Mouse (Mus musculus) C2C12 (cell line): ENCODE measurements around the gene Magoh.

ENCODE experiments used
- CEBPB ChIP-seq: IDR thresholded peaks from one replicate; pipeline ENCODE4 v1.6.1; 2011; ENCODE audit warnings: low read depth, mild to moderate bottlenecking, control low read depth, moderate library complexity
- CTCF ChIP-seq: IDR thresholded peaks from one replicate; pipeline ENCODE4 v1.5.1; 2011; ENCODE audit not compliant: control insufficient read depth, insufficient read depth, insufficient read length
- MYOG ChIP-seq: IDR thresholded peaks from one replicate; pipeline ENCODE4 v1.6.1; 2011; ENCODE audit not compliant: control insufficient read depth, insufficient read length; ENCODE audit errors: extremely low read depth

DNA sequence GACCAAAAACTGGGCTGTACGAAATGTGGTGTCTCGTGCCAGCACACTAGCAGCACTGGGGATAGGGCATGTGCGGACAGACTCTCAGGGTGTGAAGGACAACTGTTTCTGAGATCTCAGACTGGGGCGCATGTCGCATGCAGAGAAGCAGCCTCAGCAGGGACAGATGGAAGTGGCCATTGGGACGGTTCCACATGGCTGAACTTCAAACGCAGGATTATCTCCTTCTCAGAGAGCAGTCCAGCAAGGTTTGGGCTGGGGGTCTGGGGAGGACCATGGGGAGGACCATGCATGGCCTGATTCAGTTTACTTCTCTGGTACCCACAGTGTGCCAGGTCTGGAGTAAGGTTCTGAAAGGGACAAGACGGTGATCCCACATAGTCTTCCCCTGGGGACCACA lies 35.9 kb upstream of the Magoh start:
- TF ChIP-seq CTCF (no peak), MYOG (no peak), CEBPB (no peak)
